In genomic region chr9:67818668-67818950, GRCm38 (mm10) we compare ENCODE assay signal across 25 mouse cellular contexts. TPM values are rescaled to one million over a fixed set of nuclear protein-coding genes. Genes with fewer than 3 reads are reported as not detected.
DNase-seq lines count a peak whose midpoint lies in the region; ATAC-seq and TF ChIP-seq lines count a peak whose summit lies in the region.
"Had no signal": no experiment of that assay in that cellular context is flagged by ENCODE, and none has a peak within 500 bp of the region (broad histone marks: within the 10 kb centered on the region; RNA-seq: fewer than 3 reads in every experiment).

No protein-coding gene starts in this region.

- peak overlapping the region; percentile 54; the same call in 1 of the 2 replicates for H3K4me2 ChIP-seq in heart, embryonic 14.5 days (ENCODE audit: low read length)
- no peak overlapping the region for H3K4me2 ChIP-seq in kidney, embryonic 16.5 days (replicated peaks; ENCODE audit: low read depth, low read length)
- no peak overlapping the region for H3K4me2 ChIP-seq in kidney, embryonic 14.5 days (replicated peaks; ENCODE audit: low read depth, low read length)
- peak overlapping the region; percentile 34 for H3K4me2 ChIP-seq in myocyte (ENCODE audit: low read depth)
- H3K4me2 ChIP-seq: embryonic facial prominence, embryonic 15.5 days; hindbrain, embryonic 14.5 days; intestine, embryonic 15.5 days; kidney, embryonic 15.5 days had no signal

- intact Hi-C loops in heart, postnatal 10 days (cut with DNase I): no loop called here

- H3K4me3 ChIP-seq in heart, embryonic 10.5 days: no peak overlapping the region
- no peak overlapping the region for H3K4me3 ChIP-seq in heart, embryonic 14.5 days (ENCODE audit: control insufficient read depth in 1 of 2, insufficient read depth in 1 of 2, low read depth in 1 of 2, low read length in 2 of 2)
- no peak overlapping the region for H3K4me3 ChIP-seq in kidney, embryonic 16.5 days (ENCODE audit: low read length)
- no peak overlapping the region for H3K4me3 ChIP-seq in kidney, embryonic 14.5 days (ENCODE audit: low read length)
- H3K4me3 ChIP-seq in myocyte: no peak overlapping the region
- H3K4me3 ChIP-seq: embryonic facial prominence, embryonic 15.5 days; erythroblast, embryonic 14.5 days; forebrain, embryonic 10.5 days; hindbrain, embryonic 10.5 days; intestine, embryonic 15.5 days; kidney, embryonic 15.5 days had no signal

- H3K9me3 ChIP-seq in heart, embryonic 10.5 days: no peaks in the 10 kb centered on the region
- no peaks in the 10 kb centered on the region for H3K9me3 ChIP-seq in heart, embryonic 14.5 days (ENCODE audit: control insufficient read depth, low read length)
- no peaks in the 10 kb centered on the region for H3K9me3 ChIP-seq in kidney, embryonic 16.5 days (ENCODE audit: low read length)
- no peaks in the 10 kb centered on the region for H3K9me3 ChIP-seq in kidney, embryonic 14.5 days (ENCODE audit: control insufficient read depth, low read length)
- H3K9me3 ChIP-seq: embryonic facial prominence, embryonic 15.5 days; forebrain, embryonic 10.5 days; hindbrain, embryonic 10.5 days; intestine, embryonic 15.5 days; kidney, embryonic 15.5 days had no signal

- H3K27me3 ChIP-seq in heart, embryonic 10.5 days (ENCODE audit: insufficient read depth, poor library complexity, severe bottlenecking): no peaks in the 10 kb centered on the region
- H3K27me3 ChIP-seq in heart, embryonic 14.5 days (ENCODE audit: control insufficient read depth, insufficient read depth, low read length): no peaks in the 10 kb centered on the region
- H3K27me3 ChIP-seq in kidney, embryonic 16.5 days (ENCODE audit: insufficient read depth, low read length): no peaks in the 10 kb centered on the region
- H3K27me3 ChIP-seq in kidney, embryonic 14.5 days (ENCODE audit: control insufficient read depth, insufficient read depth, low read length): no peaks in the 10 kb centered on the region
- no peaks in the 10 kb centered on the region for H3K27me3 ChIP-seq in myocyte (ENCODE audit: control insufficient read depth, insufficient read depth, insufficient read length)
- H3K27me3 ChIP-seq: CH12.LX; embryonic facial prominence, embryonic 15.5 days; intestine, embryonic 15.5 days; kidney, embryonic 15.5 days had no signal

- ATAC-seq in heart, embryonic 14.5 days (ENCODE audit: insufficient number of reproducible peaks, insufficient read depth, low FRiP score, low read depth): peak; percentile 11; the same call in 1 of the 2 replicates
- 0 out of 2 replicates have a peak, but pooled peaks have one; percentile 15 for ATAC-seq in kidney, embryonic 16.5 days (ENCODE audit: low FRiP score, low TSS enrichment)
- no peak for ATAC-seq in kidney, embryonic 14.5 days (ENCODE audit: low FRiP score, low TSS enrichment)
- ATAC-seq: forebrain, embryonic 14.5 days; intestine, embryonic 15.5 days had no signal

- H3K9ac ChIP-seq in heart, embryonic 14.5 days (ENCODE audit: low read length): no peak overlapping the region
- H3K9ac ChIP-seq in kidney, embryonic 16.5 days (replicated peaks; ENCODE audit: low read length): no peak overlapping the region
- H3K9ac ChIP-seq in kidney, embryonic 14.5 days (ENCODE audit: low read depth, low read length): no peak overlapping the region
- H3K9ac ChIP-seq: embryonic facial prominence, embryonic 15.5 days; hindbrain, embryonic 14.5 days; intestine, embryonic 15.5 days; kidney, embryonic 15.5 days had no signal

- 48% methylated on average over 4 of the region's 4 CpGs for WGBS in heart, embryonic 10.5 days
- WGBS in heart, embryonic 14.5 days: 31% methylated on average over 4 of the region's 4 CpGs
- 75% methylated on average over 4 of the region's 4 CpGs for WGBS in kidney, embryonic 16.5 days
- WGBS in kidney, embryonic 14.5 days: 83% methylated on average over 4 of the region's 4 CpGs

- peaks cover 45% of the 10 kb centered on the region for H3K4me1 ChIP-seq in heart, embryonic 10.5 days
- peaks cover 16 to 34% of the 10 kb centered on the region in 2 experiments for H3K4me1 ChIP-seq in heart, embryonic 14.5 days (ENCODE audit: control insufficient read depth in 2 of 2, insufficient read depth in 2 of 2, low read length in 2 of 2)
- peaks cover 7% of the 10 kb centered on the region for H3K4me1 ChIP-seq in kidney, embryonic 16.5 days (ENCODE audit: insufficient read depth, low read length)
- H3K4me1 ChIP-seq in kidney, embryonic 14.5 days (ENCODE audit: control insufficient read depth, insufficient read depth, low read length): 0 out of 2 replicates have a peak, but pooled peaks cover 3% of the 10 kb centered on the region

- DNase-seq in heart, embryonic 10.5 days (ENCODE audit: low spot score): no peak
- DNase-seq in heart, postnatal 4 days: no peak
- DNase-seq in heart, postnatal 10 days: no peak
- DNase-seq: adrenal gland, postnatal 10 days; cerebellum, adult 11 months; cerebellum, adult 8-10 months; cerebellum, postnatal 14 days; embryo, embryonic 11 days; kidney, adult 18-20 months had no signal

- H3ac ChIP-seq in myocyte (ENCODE audit: control insufficient read depth, insufficient read length): no peak overlapping the region

- no peaks in the 10 kb centered on the region for H3K79me2 ChIP-seq in myocyte (ENCODE audit: control insufficient read depth, insufficient read depth)

- no peak for TF ChIP-seq POLR2A in myocyte (IDR thresholded peaks at IDR 0.05; ENCODE audit: insufficient read length, low read depth)

- H3K27ac ChIP-seq in heart, embryonic 10.5 days: peak overlapping the region; percentile 84
- peak overlapping the region; percentile 82 to 90 for H3K27ac ChIP-seq in heart, embryonic 14.5 days (replicated peaks in 1 of 2; ENCODE audit: control insufficient read depth in 1 of 2, insufficient read depth in 1 of 2, low read depth in 2 of 2, low read length in 2 of 2)
- H3K27ac ChIP-seq in kidney, embryonic 16.5 days (ENCODE audit: low read length): no peak overlapping the region
- H3K27ac ChIP-seq in kidney, embryonic 14.5 days (ENCODE audit: low read depth, low read length): no peak overlapping the region
- H3K27ac ChIP-seq: embryonic facial prominence, embryonic 15.5 days; forebrain, embryonic 10.5 days; hindbrain, embryonic 10.5 days; hindbrain, embryonic 14.5 days; intestine, embryonic 15.5 days had no signal

- H3K36me3 ChIP-seq in heart, embryonic 10.5 days: no peaks in the 10 kb centered on the region
- H3K36me3 ChIP-seq in heart, embryonic 14.5 days (ENCODE audit: control insufficient read depth, insufficient read depth, low read length): no peaks in the 10 kb centered on the region
- H3K36me3 ChIP-seq in kidney, embryonic 16.5 days (ENCODE audit: insufficient read depth, low read length): no peaks in the 10 kb centered on the region
- H3K36me3 ChIP-seq in kidney, embryonic 14.5 days (ENCODE audit: control insufficient read depth, insufficient read depth, low read length): no peaks in the 10 kb centered on the region
- no peaks in the 10 kb centered on the region for H3K36me3 ChIP-seq in myocyte (ENCODE audit: control insufficient read depth, insufficient read depth)
- H3K36me3 ChIP-seq: embryonic facial prominence, embryonic 15.5 days; forebrain, embryonic 10.5 days; hindbrain, embryonic 10.5 days; intestine, embryonic 15.5 days; kidney, embryonic 15.5 days had no signal

TF ChIP-seq in myocyte, 11 proteins besides CTCF, POLR2A, EP300 and RAD21:
- TF ChIP-seq MYOG (IDR thresholded peaks at IDR 0.05; ENCODE audit: control insufficient read depth in 1 of 3, insufficient read depth in 1 of 3, insufficient read length in 2 of 3, low read depth in 2 of 3): no peak
- no peak for TF ChIP-seq USF1 (IDR thresholded peaks at IDR 0.05; ENCODE audit: low read depth)
- TF ChIP-seq POLR2AphosphoS2 (IDR thresholded peaks at IDR 0.05; ENCODE audit: insufficient read length, low read depth): no peak
- no peak for TF ChIP-seq SRF (IDR thresholded peaks at IDR 0.05; ENCODE audit: control insufficient read depth, insufficient read length, low read depth)
- no peak for TF ChIP-seq MYOD1 (IDR thresholded peaks at IDR 0.05; ENCODE audit: control insufficient read depth in 1 of 3, insufficient read length in 2 of 3, low read depth in 2 of 3)
- TF ChIP-seq TCF3 (IDR thresholded peaks at IDR 0.05; ENCODE audit: insufficient read length, low read depth): no peak

RNA-seq across cellular contexts. Expression of gene C2cd4a, which starts 13.5 kb away (rescaled TPM):
- 0.49 and 0.65 TPM in 2 replicates for polyA plus RNA-seq in heart, embryonic 10.5 days (2016; fragmentation: Nextera tagmentation; extraction: Ambion mirVana)
- total RNA-seq in heart, postnatal 4 days (2021): not detected
- polyA plus RNA-seq in heart, embryonic 14.5 days (2014; fragmentation: Nextera tagmentation; extraction: Ambion mirVana): 0.28 TPM in 1 of 2 replicates, not detected in the other
- not detected for total RNA-seq in heart, postnatal 10 days (2021)
- polyA plus RNA-seq in kidney, embryonic 16.5 days (2015; fragmentation: Nextera tagmentation; extraction: Ambion mirVana): 0.44 and 0.54 TPM in 2 replicates
- 1.3 and 2.7 TPM in 2 replicates for polyA plus RNA-seq in kidney, embryonic 14.5 days (2014; fragmentation: Nextera tagmentation; extraction: Ambion mirVana)
- polyA plus RNA-seq in myocyte (2012; fragmentation: generic; extraction: Trizol): not detected
- total RNA-seq: common myeloid progenitor, adult 5-6 weeks; gastrocnemius, adult 8-10 months had no signal
- polyA plus RNA-seq: embryonic facial prominence, embryonic 11.5 days; forebrain, embryonic 10.5 days; hindbrain, embryonic 10.5 days had no signal

RNA-seq across cellular contexts. Expression of gene Vps13c, which starts 21.6 kb away (rescaled TPM):
- 3.9 and 4.4 TPM in 2 replicates for polyA plus RNA-seq in heart, embryonic 10.5 days (2016; fragmentation: Nextera tagmentation; extraction: Ambion mirVana)
- 10 to 100 TPM; 28.9 to 30.7 TPM for total RNA-seq in heart, postnatal 4 days (2021)
- polyA plus RNA-seq in heart, embryonic 14.5 days (2014; fragmentation: Nextera tagmentation; extraction: Ambion mirVana): 5.6 and 7.1 TPM in 2 replicates
- total RNA-seq in heart, postnatal 10 days (2021): 10 to 100 TPM; 33.1 to 41.8 TPM
- polyA plus RNA-seq in kidney, embryonic 16.5 days (2015; fragmentation: Nextera tagmentation; extraction: Ambion mirVana): 3.2 and 4.6 TPM in 2 replicates
- polyA plus RNA-seq in kidney, embryonic 14.5 days (2014; fragmentation: Nextera tagmentation; extraction: Ambion mirVana): 3.5 and 7.9 TPM in 2 replicates
- 7.3 TPM for polyA plus RNA-seq in myocyte (2012; fragmentation: generic; extraction: Trizol)

RNA-seq across cellular contexts. Expression of gene C2cd4b, which starts 59.4 kb away (rescaled TPM):
- polyA plus RNA-seq in heart, embryonic 10.5 days (2016; fragmentation: Nextera tagmentation; extraction: Ambion mirVana): 2.3 and 2.8 TPM in 2 replicates
- total RNA-seq in heart, postnatal 4 days (2021): 1 to 10 TPM in 1 of 2 experiments, under 1 TPM in 1; 0.92 to 1.4 TPM
- polyA plus RNA-seq in heart, embryonic 14.5 days (2014; fragmentation: Nextera tagmentation; extraction: Ambion mirVana): 2.4 and 2.6 TPM in 2 replicates
- 1 to 10 TPM; 1.7 to 2.6 TPM for total RNA-seq in heart, postnatal 10 days (2021)
- 0.15 TPM in 1 of 2 replicates, not detected in the other for polyA plus RNA-seq in kidney, embryonic 16.5 days (2015; fragmentation: Nextera tagmentation; extraction: Ambion mirVana)
- polyA plus RNA-seq in kidney, embryonic 14.5 days (2014; fragmentation: Nextera tagmentation; extraction: Ambion mirVana): 0.35 and 0.57 TPM in 2 replicates
- polyA plus RNA-seq in myocyte (2012; fragmentation: generic; extraction: Trizol): not detected
- total RNA-seq: CH12.LX; common myeloid progenitor, adult 5-6 weeks; gastrocnemius, adult 8-10 months had no signal
- polyA plus RNA-seq: embryonic facial prominence, embryonic 11.5 days; erythroblast, embryonic 14.5 days; forebrain, embryonic 10.5 days had no signal

Comparison
In these comparisons a context has a peak if more than half of its experiments do, and no peak if none do; other contexts are left out.
1. H3K27ac ChIP-seq: peak in heart, embryonic 10.5 days (single experiment) and heart, embryonic 14.5 days (2 of 2); none in kidney, embryonic 16.5 days (single experiment) and kidney, embryonic 14.5 days (single experiment).
2. H3K4me2 ChIP-seq: peak in heart, embryonic 14.5 days (single experiment) and myocyte (single experiment); none in kidney, embryonic 16.5 days (single experiment) and kidney, embryonic 14.5 days (single experiment).